Mouse (Mus musculus) adrenal gland, adult (tissue): ENCODE results near the gene Avp.
"Not testable (repeated sequence)": the region's sequence is repeated elsewhere in the genome, so short reads cannot be mapped to it uniquely, and the experiment has no call there.

Experiments used
- DNase-seq, 2 experiments: peaks; one replicate each; pipeline ENCODE4 v3.0.0; 2022 to 2023; ENCODE audit warnings: low spot score in 1 of 2; ENCODE audit not compliant: inconsistent age in 2 of 2

The Avp gene

DNA sequence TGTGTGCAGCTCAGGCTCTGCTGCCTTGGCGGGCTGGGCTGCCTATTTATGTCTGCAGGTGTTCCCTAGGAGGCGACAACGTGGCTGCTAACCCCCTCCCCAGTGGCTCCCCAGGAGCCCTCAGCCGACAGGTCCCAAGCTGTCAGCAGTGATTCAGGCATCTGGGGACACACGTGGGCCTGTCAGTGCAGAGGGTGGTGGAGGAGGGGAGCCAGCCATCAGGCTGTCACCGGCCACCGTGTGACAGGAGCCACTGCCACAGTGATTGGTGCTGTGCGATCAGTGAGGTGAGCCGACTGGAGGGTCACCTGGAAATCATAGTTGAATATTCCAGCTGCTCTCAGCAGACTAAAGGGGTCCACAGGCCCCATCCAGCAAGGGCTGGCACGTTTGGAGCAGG is at the start of gene Avp:
TSS of gene Avp (minus strand) at position 3 of the 400 bp plus-strand sequence.
- no peak for DNase-seq

DNA sequence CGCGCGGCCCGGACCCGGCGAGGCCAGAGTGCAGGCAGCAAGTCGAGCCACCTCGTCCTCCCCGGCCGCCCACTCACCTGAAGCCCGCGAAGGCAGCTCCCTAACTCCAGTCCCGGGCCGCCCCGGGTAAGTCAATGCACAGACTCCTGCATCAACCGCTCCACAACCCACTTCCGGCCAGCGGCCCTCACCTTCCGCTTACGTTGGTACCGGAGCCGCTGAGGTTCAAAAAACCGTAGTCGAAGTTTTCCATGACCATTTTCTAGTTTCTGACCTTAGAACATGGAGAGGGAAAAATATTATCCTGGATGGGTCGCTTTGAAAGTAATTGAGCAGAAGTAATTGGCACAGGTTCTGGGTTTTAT is 47.5 kb upstream of the Avp start, which contains the start of the genes Fastkd5 and Ubox5:
TSS of gene Fastkd5 (minus strand) at position 189 of the 365 bp plus-strand sequence.
TSS of gene Ubox5 (minus strand) at position 200 of the 365 bp plus-strand sequence.
- peak; percentile 91 to 98 for DNase-seq

DNA sequence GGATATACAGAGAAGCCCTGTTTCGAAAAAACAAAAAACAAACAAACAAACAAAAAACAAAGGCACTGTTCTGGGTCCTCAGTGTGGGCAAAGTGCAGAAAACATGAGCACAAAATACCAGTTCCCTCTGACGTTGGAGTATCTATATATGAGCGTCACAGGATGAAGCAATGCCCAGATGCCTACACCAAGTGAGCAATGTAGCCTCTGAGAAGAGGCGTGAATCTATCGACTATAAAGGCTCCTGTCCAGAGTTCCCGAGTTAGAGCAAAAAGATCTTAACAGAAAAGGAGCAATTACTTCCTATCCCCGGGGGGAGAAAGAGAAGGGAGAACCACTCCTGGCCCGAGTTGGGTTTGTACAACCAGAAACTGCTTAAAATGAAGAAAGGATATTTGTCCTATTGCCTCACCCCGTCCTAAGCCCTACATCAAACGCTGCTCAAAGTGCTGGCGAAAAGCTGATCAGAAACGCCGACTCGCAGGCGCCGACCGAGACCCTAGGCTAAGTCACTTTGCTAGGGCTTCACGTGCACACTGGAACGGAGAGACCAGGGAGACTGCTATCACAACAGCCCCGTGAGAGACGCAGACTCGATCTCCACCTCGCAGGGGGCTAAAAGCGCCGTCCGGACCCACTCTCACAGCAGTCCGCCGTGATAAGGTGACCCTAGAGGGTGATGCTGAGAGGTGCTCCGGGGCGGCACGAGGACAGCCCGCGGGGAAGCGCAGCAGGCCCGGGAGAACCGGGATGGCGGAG is 46.9 kb upstream of the Avp start:
- DNase-seq: no peak

DNA sequence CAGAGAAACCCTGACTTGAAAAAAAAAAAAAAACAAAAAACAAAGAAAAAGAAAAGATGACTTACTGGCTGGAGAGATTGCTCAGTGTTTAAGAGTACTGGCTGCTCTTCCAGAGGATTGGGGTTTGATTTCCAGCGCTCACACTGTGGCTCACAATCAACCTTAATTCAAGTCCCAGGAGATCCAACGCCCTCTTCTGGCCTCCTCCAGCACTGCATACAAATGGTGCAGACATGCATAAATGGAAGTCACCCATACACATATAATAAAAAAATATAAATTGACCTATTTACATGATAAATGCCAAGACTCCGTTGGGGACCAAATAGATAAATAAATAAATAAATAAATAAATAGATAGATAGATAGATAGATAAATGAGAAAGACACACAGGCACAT is 46.1 kb upstream of the Avp start:
- DNase-seq: no peak

DNA sequence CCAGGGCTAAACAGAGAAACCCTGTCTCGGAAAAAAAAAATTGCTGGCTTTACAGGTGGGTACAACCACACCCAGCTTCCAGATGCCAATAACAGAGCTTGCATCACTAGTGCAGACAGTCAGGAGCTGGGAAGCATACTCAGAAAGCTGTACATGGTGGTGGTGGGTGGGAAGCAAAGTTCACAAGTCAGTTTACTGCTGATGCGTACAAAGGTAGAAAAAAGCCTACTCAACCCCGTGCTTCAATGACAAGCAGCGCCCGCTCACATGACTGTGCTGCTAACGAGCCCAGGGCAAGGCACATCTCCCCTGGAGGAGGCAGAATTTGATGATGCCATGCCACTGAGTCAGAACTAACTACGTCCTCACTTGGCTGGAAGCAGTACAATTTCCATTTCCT is 36.6 kb upstream of the Avp start:
- no peak for DNase-seq

DNA sequence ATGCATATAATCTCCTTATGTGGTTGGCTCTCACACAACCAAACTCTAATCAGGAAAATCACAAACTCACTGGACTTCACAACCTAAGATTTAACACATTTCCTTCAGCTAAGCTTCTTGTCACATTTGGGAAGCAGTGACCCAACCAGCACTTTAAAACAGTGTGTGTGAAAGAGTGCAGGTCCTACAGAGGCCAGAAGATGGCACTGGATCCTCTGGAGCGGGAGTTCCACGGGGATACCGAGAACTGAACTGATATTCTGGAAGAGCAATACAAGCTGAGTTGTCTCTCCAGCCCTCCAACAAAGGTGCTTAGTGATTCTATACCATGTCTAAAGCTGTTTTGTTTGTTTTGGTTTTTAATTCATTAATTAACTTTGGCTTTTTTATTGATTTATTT is 30.7 kb upstream of the Avp start:
- DNase-seq: peak in 1 of 2 experiments; percentile 68

DNA sequence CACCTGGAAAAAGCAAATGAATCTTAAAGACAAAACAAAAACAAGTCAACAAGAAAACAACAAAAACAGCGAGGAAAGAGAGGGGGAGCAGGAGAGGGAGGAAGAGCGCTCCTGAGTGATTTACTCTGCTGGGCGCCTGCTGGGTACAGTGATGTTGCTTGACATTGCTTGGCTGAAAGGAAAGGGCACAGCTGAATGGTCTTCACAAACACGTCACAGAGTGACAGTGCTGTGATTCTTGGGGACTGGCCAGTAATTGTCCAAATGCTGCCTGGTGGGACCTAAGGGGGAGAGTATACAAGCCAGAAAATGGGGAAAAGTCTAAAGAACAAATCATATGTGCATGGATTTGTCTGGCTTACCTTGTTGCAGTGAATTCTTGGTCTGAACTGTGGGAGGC is 19.8 kb upstream of the Avp start:
- no peak for DNase-seq

DNA sequence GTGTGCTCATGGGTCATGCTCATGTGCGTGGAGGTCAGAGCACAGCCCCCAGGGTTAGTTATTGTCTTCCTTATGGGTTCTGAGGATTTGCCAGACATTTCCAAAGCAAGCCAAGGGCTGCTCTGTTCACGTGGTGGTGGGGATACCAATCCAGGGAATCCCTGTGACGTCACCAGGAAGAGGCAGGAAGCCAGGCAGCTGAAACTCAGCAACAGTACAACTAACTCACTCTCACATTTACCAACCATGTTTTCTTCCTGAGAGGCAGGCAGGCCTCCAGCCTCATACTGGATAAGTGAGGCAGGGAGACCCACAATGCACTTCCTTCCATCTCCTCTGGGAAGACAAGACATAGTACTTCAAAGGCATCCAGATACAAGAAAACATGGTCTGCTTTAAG is 16.0 kb upstream of the Avp start:
- no peak for DNase-seq

DNA sequence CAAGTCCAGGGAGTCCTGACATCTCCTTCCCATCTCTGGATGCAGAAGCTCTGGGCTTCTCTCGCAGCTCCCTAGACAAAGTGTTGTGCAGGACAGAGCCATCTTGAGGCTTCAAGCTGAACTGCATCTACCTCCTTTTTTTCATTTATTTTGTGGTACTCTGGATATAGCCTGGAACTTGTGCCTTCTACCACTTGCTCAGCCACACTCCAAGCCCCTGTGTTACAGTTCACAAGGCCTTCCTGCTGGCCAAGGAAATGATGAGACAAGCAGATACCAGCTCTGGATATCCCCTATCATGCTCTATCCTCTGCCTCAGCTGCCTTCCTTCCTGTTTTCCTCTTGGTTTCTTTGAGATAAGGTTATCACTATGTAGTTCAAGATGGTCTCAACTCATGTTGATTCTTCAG is 15.3 kb upstream of the Avp start:
- DNase-seq: peak in 1 of 2 experiments; percentile 66

DNA sequence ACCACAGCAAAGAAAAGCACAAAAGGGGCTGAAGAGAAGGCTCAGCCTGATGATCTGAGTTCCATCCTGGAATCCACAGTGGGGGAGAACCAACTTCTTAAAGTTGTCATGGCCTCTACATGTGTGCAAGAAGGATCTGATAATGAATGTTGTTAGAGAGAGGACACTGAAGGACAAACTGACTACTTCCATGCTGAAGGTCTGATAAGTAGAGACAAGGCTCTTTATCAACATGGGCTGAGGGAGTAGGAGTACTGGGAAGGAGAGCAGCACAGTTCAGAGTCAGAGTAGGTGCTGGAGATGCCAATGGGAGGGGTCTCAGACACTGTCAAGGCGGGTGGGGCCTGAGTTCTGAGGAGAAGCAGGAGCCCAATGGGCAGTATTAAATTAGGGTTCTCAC is 13.2 kb upstream of the Avp start:
- DNase-seq: no peak

DNA sequence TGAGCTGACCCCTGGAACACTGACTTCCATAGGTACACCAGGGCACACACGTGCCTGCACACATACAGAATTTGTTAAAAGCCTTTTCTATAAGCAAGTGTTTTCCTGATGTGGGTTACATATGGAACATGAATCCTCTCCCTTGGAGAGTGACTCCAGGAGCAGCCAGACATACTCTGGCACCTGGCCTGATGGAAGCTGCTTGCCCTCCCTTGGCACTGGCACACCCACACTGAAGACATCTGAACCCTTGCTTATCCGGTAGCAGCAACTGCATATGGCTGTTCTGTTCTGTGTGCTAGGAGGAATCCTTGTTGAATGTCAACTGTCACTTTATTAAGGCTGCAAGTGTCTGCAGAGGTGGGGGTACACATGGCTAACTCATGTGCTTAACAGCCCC is 8.7 kb upstream of the Avp start:
- no peak for DNase-seq

DNA sequence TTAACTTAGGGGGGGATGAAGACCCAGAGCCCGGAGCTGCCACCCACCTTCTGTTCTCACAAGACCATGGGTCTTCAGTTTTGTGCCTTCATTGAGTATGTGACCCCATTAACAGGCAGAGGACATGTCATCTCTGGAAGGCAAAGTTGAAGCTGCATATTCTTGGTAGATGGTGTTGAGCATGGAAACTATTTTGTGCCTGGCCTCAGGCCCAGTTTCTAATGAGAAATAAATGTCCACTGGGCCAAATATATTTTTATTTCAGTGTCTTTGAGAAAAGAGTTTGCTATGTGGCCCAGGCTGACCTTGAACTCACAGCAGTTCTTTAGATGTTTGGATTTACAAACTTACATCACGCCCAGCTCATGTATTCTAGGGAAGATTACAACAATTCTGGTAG is 7.4 kb upstream of the Avp start:
- DNase-seq: no peak

DNA sequence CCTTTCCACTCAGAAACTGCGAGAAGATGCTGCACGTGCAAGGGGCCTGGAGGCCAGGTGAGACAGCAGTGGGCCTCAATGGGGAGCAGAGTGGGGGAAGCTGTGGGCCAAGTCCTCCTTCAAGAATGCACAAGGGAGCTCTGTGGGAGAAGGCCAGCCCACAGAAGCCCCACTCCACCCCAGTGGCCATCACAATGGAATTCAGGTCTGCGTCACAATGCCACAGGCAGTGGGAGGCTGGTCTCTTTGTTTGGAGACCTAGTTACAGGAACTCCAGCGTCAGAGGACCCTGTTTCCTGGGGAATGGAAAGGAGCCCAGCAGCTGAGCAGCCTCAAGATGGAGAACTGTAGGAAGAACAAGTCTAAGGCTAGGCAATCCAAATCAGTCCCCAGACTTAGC is 6.8 kb upstream of the Avp start:
- DNase-seq: no peak

DNA sequence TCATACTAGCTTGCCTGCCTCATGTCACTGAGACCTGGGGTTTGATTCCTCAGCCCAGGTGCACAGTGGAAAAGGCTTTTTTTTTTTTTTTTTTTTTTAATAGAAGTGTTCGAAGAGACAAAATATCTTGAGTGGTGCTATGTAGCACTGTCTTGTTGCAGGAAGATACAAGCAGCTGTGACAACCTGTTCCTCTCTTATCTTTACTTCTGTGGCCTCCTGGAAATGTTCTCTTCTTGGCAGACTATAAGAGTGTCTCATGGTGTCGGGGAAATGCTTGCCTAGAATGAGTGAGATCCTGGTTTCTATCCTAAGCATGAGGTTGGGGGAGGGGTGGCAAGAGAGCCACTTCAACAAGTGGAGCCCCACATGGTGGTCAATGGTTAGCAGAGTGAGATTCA is 6.0 kb upstream of the Avp start:
- no peak for DNase-seq

DNA sequence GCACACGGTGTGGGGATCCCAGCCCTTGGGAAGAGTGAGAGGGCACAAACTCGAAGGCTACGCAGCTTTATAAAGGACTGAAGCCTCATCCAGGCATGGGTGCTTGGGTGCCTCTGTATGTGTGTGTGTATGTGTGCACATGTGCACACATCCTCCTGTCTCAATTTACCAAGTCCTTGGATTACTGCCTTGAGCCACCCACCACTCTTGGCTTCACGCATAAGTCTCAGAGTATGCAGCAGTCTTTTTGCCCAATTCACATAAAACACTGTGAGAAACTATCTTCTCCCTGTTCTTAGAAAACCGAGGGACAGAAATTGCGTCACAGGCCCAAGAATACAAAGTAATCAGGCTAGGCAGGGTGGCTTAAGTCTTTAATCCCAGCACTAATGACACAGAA is 3.7 kb upstream of the Avp start:
- DNase-seq: no peak

DNA sequence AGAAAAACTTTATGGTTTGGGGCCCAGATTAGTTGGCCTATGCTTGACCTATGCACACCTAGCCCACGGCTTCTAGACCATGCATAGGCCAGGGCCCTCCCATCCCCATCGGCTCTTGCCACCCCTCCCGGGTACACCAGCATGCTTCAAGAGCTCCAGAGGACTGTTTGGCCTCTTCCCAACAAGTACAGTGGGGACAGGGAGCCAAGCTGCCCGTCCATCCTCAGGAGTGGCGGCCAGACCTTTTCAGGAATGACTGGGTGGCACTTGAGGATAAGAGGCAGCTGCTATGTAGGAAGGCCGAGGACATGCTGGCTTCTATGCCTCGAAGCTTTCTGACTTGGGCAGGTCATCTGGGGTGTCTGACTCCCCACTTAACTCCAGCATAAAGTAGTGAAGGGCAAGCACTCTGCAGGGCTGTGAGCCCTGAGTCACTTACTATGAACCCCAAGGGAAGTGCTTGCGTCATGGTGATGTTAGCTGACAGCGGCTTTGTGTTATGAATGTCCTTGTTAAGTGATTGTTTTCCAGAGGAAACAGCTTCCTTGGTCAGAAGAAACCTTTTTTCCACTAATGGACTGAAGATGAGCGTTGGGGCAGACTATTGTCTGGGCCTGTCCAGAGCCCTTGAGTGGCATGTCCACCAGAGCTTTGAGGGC is 1.7 kb upstream of the Avp start:
- DNase-seq: peak in 1 of 2 experiments; percentile 72

DNA sequence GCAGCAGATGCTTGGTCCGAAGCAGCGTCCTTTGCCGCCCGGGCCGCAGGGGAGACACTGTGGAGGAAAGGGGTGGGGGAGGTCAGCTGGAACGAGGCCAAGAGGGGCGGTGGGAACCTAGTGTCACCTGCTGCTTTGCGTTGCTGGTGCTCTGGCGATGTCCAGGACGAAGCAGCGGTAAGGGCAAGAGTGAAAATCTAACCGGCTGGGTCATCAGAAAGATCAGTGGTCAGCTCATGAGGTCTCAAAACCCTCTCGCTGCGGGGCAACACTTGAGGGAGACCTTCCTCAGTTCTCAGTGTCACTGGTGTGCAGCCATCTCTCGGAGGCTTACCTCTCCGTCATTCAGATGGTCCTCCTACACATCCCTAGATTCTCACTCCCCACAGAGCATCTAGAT is 1.2 kb downstream of the Avp start:
- DNase-seq: no peak

DNA sequence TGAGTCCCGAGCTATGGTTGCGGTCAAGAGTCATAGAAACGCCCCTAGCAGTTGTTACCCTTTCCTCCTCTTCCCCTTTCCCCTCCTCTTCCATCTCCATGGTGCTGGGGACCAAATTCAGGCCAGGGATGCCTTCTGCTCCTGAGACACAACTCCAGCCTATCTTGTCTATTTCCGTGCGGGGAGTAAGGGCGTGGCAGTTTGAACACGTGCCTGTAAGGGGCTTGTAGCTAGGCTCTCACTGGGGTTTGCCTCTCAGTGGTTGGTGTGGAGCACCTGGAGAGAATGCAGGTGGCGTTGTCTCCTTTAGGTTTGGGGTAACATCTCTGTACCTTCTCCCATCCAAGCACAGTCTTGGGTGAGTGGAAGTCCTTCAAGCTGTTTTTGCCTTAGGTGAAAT is 2.6 kb downstream of the Avp start:
- no peak for DNase-seq

DNA sequence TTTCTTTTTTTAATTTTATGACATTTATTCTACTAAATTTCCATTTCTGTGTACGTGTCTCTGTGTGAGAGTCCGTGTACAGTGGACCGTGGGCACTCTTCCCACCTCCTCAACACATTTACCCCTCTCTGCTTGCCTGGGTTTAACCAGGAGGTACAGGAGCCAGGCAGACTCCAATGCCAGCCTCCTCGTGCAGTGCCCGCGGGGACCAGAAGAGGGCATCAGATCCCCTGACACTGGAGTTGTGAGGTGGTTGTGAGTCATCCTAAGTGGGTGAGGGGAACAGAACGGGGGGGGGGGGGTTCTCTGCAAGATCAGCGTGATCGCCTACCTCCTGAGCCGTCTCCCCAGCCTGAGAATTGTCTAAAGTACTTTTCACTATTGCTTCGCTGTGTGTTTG is 4.2 kb downstream of the Avp start:
- DNase-seq: peak; percentile 70 to 92

DNA sequence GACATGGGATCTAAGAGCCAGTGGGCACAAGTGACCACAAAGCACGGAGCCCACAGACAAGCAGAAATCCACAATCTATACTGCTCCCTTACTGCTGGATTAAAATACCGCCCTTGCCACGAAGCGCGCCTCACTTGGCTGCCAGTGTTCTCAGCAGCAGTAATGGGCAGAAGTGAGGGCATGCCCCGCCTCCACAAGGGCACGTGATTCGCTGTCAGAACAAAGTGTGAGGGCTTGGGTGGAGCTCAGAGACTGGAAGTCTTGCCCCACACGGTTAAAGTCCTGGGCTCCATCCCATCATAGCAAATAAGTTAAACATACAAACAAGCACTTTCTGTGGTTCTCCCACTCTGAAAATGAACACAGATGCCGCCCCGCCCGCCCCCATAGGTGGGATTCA is 4.7 kb downstream of the Avp start:
- DNase-seq: peak; percentile 47 to 76

DNA sequence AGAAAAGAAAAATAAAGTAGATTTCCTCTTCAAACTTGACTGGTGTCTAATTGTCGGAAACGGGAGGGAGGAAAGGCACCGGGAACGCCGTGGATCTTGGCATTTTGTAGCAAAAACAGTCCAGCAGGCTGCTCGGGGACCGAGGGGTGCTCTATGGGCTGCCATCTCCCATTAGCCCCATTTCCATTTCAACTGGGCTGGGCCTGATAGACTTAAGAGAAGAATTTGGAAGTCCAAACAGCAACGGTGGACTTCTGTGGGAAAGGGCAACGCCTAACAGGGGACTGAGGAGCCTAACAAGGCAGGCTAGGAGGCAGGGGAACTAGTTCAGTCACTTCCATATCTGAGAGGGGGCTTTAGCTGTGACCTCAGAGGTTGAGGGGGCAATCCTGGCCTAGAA is 5.3 kb downstream of the Avp start:
- no peak for DNase-seq

DNA sequence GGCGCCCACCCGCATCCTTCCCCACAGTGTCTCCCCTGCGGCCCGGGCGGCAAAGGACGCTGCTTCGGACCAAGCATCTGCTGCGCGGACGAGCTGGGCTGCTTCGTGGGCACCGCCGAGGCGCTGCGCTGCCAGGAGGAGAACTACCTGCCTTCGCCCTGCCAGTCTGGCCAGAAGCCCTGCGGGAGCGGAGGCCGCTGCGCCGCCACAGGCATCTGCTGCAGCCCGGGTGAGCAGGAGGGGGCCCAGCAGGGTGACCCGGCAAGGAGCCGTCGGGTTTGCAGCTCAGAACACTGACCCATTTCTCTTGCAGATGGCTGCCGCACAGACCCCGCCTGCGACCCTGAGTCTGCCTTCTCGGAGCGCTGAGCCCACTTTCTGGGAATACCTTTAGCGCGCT is 5.8 kb downstream of the Avp start:
- DNase-seq: not testable (repeated sequence)

DNA sequence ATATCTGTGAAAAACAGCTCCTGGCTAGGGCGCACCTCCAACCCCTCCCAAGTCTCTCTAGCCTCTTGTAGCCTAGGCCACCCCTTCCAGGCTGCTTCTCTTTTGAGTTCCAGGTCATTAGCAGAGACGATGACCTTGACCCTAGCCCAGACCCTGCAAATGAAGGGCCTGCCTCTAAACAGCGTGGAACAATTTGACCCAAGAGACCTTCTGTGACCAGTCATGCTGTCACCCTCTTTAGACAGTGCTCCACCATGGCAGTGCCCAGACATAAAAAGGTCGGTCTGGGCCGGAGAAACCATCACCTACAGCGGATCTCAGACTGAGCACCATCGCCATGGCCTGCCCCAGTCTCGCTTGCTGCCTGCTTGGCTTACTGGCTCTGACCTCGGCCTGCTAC is 6.5 kb downstream of the Avp start, which contains the start of gene Oxt:
TSS of gene Oxt (plus strand) at position 301 of the 400 bp plus-strand sequence.
- no peak for DNase-seq
